Mouse (Mus musculus) heart, embryonic 16.5 days (tissue): ENCODE results near the gene Nrd1. TPM values are rescaled to one million over a fixed set of nuclear protein-coding genes. Genes with fewer than 3 reads are reported as not detected.

Experiments used
- ATAC-seq: fragments of 200-750 bp; cut with Nextera tagmentation; replicated peaks from 2 replicates; pipeline ENCODE4 v1.8.0; 2017; ENCODE audit warnings: moderate number of reproducible peaks; ENCODE audit not compliant: insufficient read depth, low FRiP score; ENCODE audit errors: extremely low read depth
- H3K27ac ChIP-seq: fragments of 300-500 bp; sonication (generic); 2 replicates; pipeline ENCODE4 v1.5.1; 2014; ENCODE audit warnings: mild to moderate bottlenecking, low read length, control low read depth, moderate library complexity
- H3K27me3 ChIP-seq: fragments of 300-500 bp; sonication (generic); 2 replicates; pipeline ENCODE4 v1.6.1; 2014; ENCODE audit warnings: low read length, mixed read lengths; ENCODE audit not compliant: control insufficient read depth, insufficient read depth
- H3K36me3 ChIP-seq: fragments of 300-500 bp; sonication (generic); 2 replicates; pipeline ENCODE4 v1.6.1; 2014; ENCODE audit not compliant: control insufficient read depth, insufficient read depth
- H3K4me1 ChIP-seq: fragments of 300-500 bp; sonication (generic); 2 replicates; pipeline ENCODE4 v1.6.1; 2014; ENCODE audit warnings: low read length, mixed read lengths; ENCODE audit not compliant: control insufficient read depth, insufficient read depth
- H3K4me2 ChIP-seq: fragments of 300-500 bp; sonication (generic); 2 replicates; pipeline ENCODE4 v1.6.1; 2014; ENCODE audit warnings: low read depth, mild to moderate bottlenecking, control low read depth, low read length
- H3K4me3 ChIP-seq: fragments of 300-500 bp; sonication (generic); 2 replicates; pipeline ENCODE4 v1.5.1; 2014; ENCODE audit warnings: mild to moderate bottlenecking, control low read depth, low read length
- H3K9ac ChIP-seq: fragments of 300-500 bp; sonication (generic); 2 replicates; pipeline ENCODE4 v1.6.1; 2014; ENCODE audit warnings: low read length, control low read depth
- H3K9me3 ChIP-seq: fragments of 300-500 bp; sonication (generic); replicated peaks from 2 replicates; pipeline ENCODE4 v1.6.1; 2016; ENCODE audit warnings: low read length; ENCODE audit not compliant: control insufficient read depth
- WGBS: fragments of 180-500 bp; shearing (Covaris S2); extraction: QIAGEN DNeasy Blood & Tissue Kit; methylation state at CpG from one replicate; pipeline ENCODE4 v1.1.7; 2014; 5-methylcytosine and 5-hydroxymethylcytosine counted together
- polyA plus RNA-seq: library from polyadenylated mRNA; unstranded; fragments of >200 nt; fragmentation: Nextera tagmentation; extraction: Ambion mirVana; gene quantifications from 2 replicates; pipeline ENCODE4 v1.2.1, GENCODE M21; 2015

Gene Nrd1
- polyA plus RNA-seq, 1 experiment from 2014 or later: 50.2 TPM

DNA sequence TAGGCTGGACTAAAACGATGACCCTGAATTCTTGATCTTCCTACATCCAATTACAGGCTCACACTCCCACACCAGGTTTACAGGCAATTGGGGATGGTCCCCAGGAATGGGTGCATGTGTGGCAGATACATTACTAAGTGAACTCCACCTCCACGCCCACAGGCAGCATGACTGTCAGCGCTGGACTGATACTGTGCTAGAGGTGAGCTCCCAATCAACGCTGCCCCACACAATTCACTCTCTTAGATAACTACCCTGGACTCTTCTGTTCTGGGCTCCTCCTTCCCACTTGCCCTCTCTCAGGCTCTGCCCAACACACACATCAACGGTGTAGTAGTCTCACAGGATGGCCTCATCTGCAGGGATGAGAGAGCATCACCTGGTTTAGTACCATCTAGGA lies 91.9 kb downstream of the Nrd1 start:
- no peak overlapping the region for H3K4me2 ChIP-seq
- H3K27ac ChIP-seq: no peak overlapping the region
- ATAC-seq: no peak
- H3K4me1 ChIP-seq: peaks cover 14% of the 10 kb centered on the region
- no peak overlapping the region for H3K4me3 ChIP-seq
- 74% methylated on average over 5 of the region's 5 CpGs for WGBS
- H3K36me3 ChIP-seq: no peaks in the 10 kb centered on the region
- H3K9me3 ChIP-seq: no peaks in the 10 kb centered on the region
- no peaks in the 10 kb centered on the region for H3K27me3 ChIP-seq
- no peak overlapping the region for H3K9ac ChIP-seq

DNA sequence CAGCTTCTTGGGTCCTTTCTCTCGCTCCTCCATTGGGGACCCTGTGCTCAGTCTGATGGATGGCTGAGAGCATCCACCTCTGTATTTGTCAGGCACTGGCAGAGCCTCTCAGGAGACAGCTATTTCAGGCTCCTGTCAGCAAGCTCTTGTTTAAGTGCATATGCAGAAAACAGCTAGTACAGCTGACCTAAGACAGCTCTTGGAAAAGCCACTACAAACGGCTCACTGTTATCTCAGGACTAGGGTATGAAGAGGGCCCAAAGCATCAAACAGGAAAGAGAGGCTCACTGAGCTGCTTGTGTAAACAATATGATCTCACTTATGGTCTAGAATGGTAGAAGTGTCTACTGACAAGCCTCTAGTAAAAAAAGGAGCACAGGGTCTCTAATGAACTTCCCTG lies 93.8 kb downstream of the Nrd1 start:
- H3K9me3 ChIP-seq: no peaks in the 10 kb centered on the region
- no peaks in the 10 kb centered on the region for H3K27me3 ChIP-seq
- H3K9ac ChIP-seq: peak overlapping the region; percentile 5; the same call in 1 of the 2 replicates
- 21% methylated on average over 2 of the region's 2 CpGs for WGBS
- no peak overlapping the region for H3K4me2 ChIP-seq
- no peaks in the 10 kb centered on the region for H3K36me3 ChIP-seq
- peaks cover 14% of the 10 kb centered on the region for H3K4me1 ChIP-seq
- H3K4me3 ChIP-seq: no peak overlapping the region
- peak; percentile 49; the same call in 1 of the 2 replicates for ATAC-seq
- peak overlapping the region; percentile 53 for H3K27ac ChIP-seq

DNA sequence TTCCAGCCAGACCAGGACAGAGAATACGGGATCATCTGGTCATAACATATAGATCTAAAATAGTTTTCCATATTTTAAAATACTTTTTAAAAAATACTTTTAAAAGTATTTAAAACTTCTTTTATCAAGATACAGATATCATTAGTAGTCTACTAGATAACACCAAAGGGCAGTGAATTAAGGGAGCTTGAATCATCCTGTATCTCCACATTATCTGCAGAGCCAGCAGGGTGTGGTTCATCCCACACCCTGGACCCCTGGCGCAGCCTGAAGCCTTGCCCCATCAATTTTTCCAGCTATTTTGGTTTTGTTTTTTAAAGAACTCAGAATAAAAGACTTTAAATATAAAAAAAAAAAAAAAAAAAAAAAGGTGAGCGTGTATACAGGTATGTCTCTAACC lies 98.4 kb downstream of the Nrd1 start:
- H3K27ac ChIP-seq: no peak overlapping the region
- ATAC-seq: no peak
- peaks cover 6% of the 10 kb centered on the region; the same call in 1 of the 2 replicates for H3K36me3 ChIP-seq
- H3K4me2 ChIP-seq: no peak overlapping the region
- H3K9me3 ChIP-seq: no peaks in the 10 kb centered on the region
- no peak overlapping the region for H3K4me3 ChIP-seq
- H3K4me1 ChIP-seq: peaks cover 10% of the 10 kb centered on the region
- H3K9ac ChIP-seq: no peak overlapping the region
- no peaks in the 10 kb centered on the region for H3K27me3 ChIP-seq
- 92% methylated on average over 3 of the region's 3 CpGs for WGBS

DNA sequence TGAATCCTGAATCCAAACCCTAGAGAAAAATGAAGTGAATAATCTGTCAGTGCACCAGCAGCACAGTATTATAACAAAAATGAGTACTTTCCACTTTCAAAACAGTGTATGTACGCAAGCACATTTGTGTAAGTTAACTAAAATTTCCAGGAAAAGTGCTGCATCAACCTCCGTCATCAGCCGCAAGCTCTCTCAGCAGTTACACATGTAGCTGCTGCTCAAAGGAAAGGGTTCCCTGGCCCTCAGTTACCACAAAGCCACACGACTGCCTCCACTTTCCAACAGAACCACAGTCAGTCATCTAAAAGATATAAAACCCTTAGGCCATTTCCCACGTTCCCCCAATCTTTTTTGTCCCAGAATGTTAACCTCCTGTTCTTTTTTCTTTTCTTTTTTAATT lies 102.1 kb downstream of the Nrd1 start:
- peaks cover 4% of the 10 kb centered on the region for H3K4me1 ChIP-seq
- H3K27me3 ChIP-seq: no peaks in the 10 kb centered on the region
- H3K36me3 ChIP-seq: peaks cover 6% of the 10 kb centered on the region; the same call in 1 of the 2 replicates
- no peak for ATAC-seq
- no peak overlapping the region for H3K27ac ChIP-seq
- H3K9me3 ChIP-seq: no peaks in the 10 kb centered on the region
- H3K4me2 ChIP-seq: no peak overlapping the region
- H3K9ac ChIP-seq: no peak overlapping the region
- WGBS: 85% methylated on average over 5 of the region's 5 CpGs
- no peak overlapping the region for H3K4me3 ChIP-seq

DNA sequence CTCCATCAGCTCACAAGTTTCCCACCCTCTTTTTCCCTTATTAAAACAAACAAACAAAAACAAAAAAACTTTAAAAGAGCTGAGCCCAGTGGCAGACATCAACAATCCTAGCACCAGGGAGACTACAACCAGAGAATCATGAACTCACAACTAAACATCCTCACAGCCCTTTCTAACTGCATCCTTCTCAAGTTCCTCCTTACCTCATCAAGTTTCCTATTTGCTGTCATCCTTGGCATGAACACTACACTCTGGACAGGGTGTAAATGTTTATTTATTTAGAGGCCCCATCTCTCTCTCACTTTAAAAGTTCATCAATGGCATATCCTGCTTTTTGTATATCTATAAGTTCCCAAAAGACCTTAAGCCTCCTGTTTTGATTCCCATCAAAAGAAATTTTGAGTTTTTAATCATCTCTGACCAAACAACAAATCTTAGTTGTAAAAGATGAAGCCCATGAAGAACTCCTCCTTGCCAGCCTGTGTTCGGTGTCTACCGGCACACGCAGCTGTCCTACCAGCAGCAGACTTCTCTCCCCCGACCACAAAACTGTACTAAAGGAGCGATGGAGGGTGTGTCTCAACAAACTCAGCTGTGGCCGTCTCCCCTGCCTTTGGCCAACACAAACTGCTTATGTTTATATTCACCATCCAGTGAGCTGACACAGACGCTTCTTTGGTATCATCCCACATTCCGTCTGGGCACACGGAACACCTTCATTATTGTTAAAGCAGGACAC lies 102.9 kb downstream of the Nrd1 start:
- Histone ChIP-seq H3K4me1 (peaks cover 4% of the 10 kb centered on the region), H3K9me3 (no peaks in the 10 kb centered on the region), H3K36me3 (peaks cover 6% of the 10 kb centered on the region; the same call in 1 of the 2 replicates), H3K4me3 (no peak overlapping the region), H3K27ac (no peak overlapping the region), H3K9ac (no peak overlapping the region), H3K4me2 (no peak overlapping the region), H3K27me3 (no peaks in the 10 kb centered on the region)
- 58% methylated on average over 9 of the region's 9 CpGs for WGBS
- no peak for ATAC-seq

DNA sequence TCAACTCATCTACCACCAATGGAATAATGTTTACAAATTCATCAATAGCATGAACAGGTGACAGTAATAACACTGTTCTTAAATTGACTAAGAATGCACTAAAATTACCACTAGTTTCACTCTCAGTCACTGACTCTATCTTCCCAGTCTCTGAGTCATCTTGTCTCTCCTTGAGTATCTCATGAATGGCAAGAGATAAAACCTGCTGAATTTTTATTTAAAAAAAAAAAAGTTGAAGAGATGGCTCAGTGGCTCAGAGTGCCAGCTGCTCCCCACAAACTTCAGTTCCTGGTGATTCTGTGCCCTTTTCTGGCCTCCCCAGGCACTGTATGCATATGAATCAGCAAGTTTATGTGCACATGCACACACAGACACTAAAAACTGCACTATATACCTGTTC lies 104.8 kb downstream of the Nrd1 start:
- peaks cover 4% of the 10 kb centered on the region for H3K4me1 ChIP-seq
- H3K4me3 ChIP-seq: no peak overlapping the region
- H3K27me3 ChIP-seq: no peaks in the 10 kb centered on the region
- H3K4me2 ChIP-seq: no peak overlapping the region
- no peak for ATAC-seq
- H3K9me3 ChIP-seq: no peaks in the 10 kb centered on the region
- no peak overlapping the region for H3K27ac ChIP-seq
- no peak overlapping the region for H3K9ac ChIP-seq
- peaks cover 6% of the 10 kb centered on the region; the same call in 1 of the 2 replicates for H3K36me3 ChIP-seq

DNA sequence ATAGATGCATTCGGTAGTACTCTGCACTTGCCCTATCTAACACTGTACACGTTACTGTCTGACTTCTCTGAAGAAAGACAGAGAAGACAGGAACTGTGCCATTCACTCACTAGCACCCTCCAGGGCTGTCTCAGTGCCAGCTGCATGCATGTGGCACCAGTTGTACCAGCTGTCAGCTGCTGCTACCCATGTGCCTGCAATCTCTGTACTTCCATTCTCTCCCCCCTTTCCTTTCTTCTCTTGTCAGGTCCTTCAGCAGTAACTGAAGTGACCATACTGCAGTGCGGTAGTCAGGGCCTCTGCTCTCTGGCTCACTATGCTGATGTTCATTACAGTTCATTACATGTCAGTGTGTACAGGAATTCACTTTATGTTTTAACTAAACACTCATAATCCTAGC lies 105.6 kb downstream of the Nrd1 start:
- no peak for ATAC-seq
- 38% methylated on average over 3 of the region's 3 CpGs for WGBS
- H3K27ac ChIP-seq: no peak overlapping the region
- no peaks in the 10 kb centered on the region for H3K27me3 ChIP-seq
- no peak overlapping the region for H3K9ac ChIP-seq
- H3K4me1 ChIP-seq: peaks cover 4% of the 10 kb centered on the region
- no peaks in the 10 kb centered on the region for H3K9me3 ChIP-seq
- H3K36me3 ChIP-seq: peaks cover 3% of the 10 kb centered on the region; the same call in 1 of the 2 replicates
- no peak overlapping the region for H3K4me2 ChIP-seq
- no peak overlapping the region for H3K4me3 ChIP-seq

DNA sequence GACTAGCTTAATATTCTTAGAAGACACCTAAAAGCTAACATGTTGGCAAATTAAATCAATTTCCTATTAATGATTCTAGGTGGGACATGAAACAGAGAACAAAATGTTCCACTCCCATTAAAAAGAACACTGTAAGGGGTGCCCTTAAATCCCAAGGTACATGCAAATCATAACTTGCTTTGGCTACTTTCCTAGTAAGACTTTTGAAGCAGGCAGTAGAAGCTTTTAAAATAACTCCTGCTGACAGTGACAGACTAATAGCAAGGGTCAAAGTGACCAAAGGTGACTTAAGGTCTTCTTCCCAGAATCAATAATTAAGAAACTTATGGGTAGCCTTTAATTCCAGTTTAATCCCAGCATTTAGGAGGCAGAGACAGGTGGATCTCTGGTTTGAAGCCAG lies 106.1 kb downstream of the Nrd1 start:
- Histone ChIP-seq H3K4me3 (no peak overlapping the region), H3K27me3 (no peaks in the 10 kb centered on the region), H3K27ac (no peak overlapping the region), H3K4me2 (no peak overlapping the region), H3K9me3 (no peaks in the 10 kb centered on the region), H3K9ac (no peak overlapping the region), H3K4me1 (peaks cover 4% of the 10 kb centered on the region), H3K36me3 (no peaks in the 10 kb centered on the region)
- no peak for ATAC-seq

DNA sequence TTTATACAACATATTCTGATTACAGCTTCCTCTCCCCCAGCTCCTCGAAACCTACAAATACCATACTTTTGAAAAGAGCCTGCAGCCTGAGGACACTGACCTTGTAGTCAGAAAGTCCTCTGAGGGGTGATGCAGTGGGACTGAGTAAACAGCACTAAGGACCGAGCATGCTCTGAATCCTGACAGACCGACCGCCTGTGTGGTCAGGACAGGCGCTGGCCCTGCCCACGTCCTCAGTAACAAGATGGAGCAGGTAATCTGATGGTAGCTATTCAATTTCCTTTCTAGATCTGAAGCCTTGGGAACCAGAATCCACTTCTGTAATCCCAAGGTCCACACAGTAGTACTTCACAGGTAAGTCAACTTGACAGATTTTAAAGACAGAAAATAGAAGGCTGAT lies 108.6 kb downstream of the Nrd1 start:
- H3K36me3 ChIP-seq: no peaks in the 10 kb centered on the region
- H3K4me2 ChIP-seq: no peak overlapping the region
- 82% methylated on average over 6 of the region's 6 CpGs for WGBS
- H3K4me1 ChIP-seq: peaks cover 5% of the 10 kb centered on the region
- no peaks in the 10 kb centered on the region for H3K27me3 ChIP-seq
- no peak overlapping the region for H3K9ac ChIP-seq
- no peak overlapping the region for H3K4me3 ChIP-seq
- H3K9me3 ChIP-seq: no peaks in the 10 kb centered on the region
- no peak for ATAC-seq
- no peak overlapping the region for H3K27ac ChIP-seq
